Mouse (Mus musculus) embryonic facial prominence, embryonic 15.5 days (tissue): ENCODE data around the gene Clec16a. TPM values are rescaled to one million over a fixed set of nuclear protein-coding genes. Genes with fewer than 3 reads are reported as not detected.
A peak's percentile ranks its signal among the peaks of the same experiment; 100 is the strongest.

Experiments used
- ATAC-seq: fragments of 200-750 bp; cut with Nextera tagmentation; 2 replicates; pipeline ENCODE4 v1.8.0; 2017; ENCODE audit warnings: low read depth, moderate TSS enrichment; ENCODE audit not compliant: insufficient number of reproducible peaks, low FRiP score, low TSS enrichment
- H3K27ac ChIP-seq: fragments of 300-500 bp; sonication (generic); replicated peaks from 2 replicates; pipeline ENCODE4 v1.5.1; 2015; ENCODE audit warnings: mild to moderate bottlenecking, inconsistent platforms
- H3K27me3 ChIP-seq: fragments of 300-500 bp; sonication (generic); 2 replicates; pipeline ENCODE4 v1.6.1; 2015; ENCODE audit warnings: inconsistent platforms
- H3K36me3 ChIP-seq: fragments of 300-500 bp; sonication (generic); 2 replicates; pipeline ENCODE4 v1.6.1; 2015; ENCODE audit warnings: mild to moderate bottlenecking, inconsistent platforms
- H3K4me1 ChIP-seq: fragments of 300-500 bp; sonication (generic); 2 replicates; pipeline ENCODE4 v1.6.1; 2015; ENCODE audit warnings: inconsistent platforms
- H3K4me2 ChIP-seq: fragments of 300-500 bp; sonication (generic); replicated peaks from 2 replicates; pipeline ENCODE4 v1.6.1; 2015; ENCODE audit warnings: mild to moderate bottlenecking, inconsistent platforms
- H3K4me3 ChIP-seq: fragments of 300-500 bp; sonication (generic); replicated peaks from 2 replicates; pipeline ENCODE4 v1.5.1; 2015; ENCODE audit warnings: mild to moderate bottlenecking, inconsistent platforms
- H3K9ac ChIP-seq: fragments of 300-500 bp; sonication (generic); 2 replicates; pipeline ENCODE4 v1.6.1; 2015; ENCODE audit warnings: inconsistent platforms
- H3K9me3 ChIP-seq: fragments of 300-500 bp; sonication (generic); replicated peaks from 2 replicates; pipeline ENCODE4 v1.6.1; 2016; ENCODE audit warnings: inconsistent platforms
- WGBS: fragments of 180-500 bp; shearing (Covaris S2); methylation state at CpG from one replicate; pipeline ENCODE4 v1.1.7; 2015; 5-methylcytosine and 5-hydroxymethylcytosine counted together
- polyA plus RNA-seq: library from polyadenylated mRNA; unstranded; fragments of >200 nt; fragmentation: Nextera tagmentation; extraction: Ambion mirVana; gene quantifications from 2 replicates; pipeline ENCODE4 v1.2.1, GENCODE M21; 2015

Clec16a gene
- polyA plus RNA-seq, 1 experiment from 2014 or later: 39.6 TPM

DNA sequence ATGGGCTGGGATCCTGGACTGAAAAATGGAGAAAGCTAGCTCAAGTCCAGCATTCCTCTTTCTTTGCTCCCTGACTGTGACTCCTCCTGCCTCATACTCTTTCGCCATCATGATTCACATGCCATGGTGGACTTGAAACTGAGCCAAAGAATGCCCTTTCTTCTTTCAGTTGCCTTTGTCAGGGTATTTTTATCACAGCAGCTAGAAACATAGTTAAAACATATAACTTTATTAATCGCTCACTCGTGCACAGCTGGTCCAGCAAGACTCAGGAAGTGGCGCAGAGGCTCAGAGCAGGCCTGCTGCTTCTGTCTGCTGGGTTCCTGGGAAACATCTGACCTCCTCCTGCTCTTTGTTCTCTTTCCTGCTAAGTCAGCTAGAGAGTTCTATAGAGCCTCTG, 158.8 kb downstream of the Clec16a start:
- Histone ChIP-seq H3K4me3 (no peak overlapping the region), H3K4me1 (peaks cover 5% of the 10 kb centered on the region; the same call in 1 of the 2 replicates), H3K27ac (no peak overlapping the region), H3K9me3 (no peaks in the 10 kb centered on the region), H3K36me3 (no peaks in the 10 kb centered on the region), H3K4me2 (no peak overlapping the region), H3K27me3 (no peaks in the 10 kb centered on the region), H3K9ac (no peak overlapping the region)
- no peak for ATAC-seq
- 54% methylated on average over 4 of the region's 4 CpGs for WGBS

DNA sequence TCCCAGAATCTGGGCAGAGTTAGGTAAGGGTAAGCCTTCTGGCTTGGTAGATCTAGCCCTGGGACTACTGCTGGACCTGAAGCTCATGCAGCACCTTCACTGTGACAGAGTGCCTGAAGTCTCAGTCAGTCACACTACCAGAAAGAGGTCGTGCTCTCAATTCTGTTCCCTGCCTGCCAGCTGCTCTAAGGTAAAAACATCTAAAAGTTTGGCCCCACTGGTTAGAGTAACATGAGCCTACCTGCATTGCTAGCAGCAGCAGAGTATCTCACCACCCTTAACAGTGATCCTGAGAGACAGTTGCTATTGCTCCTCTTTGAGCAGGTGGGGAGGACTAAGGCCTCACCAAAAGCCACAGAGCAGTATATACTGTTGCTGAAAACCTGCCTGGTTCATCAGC, 160.3 kb downstream of the Clec16a start:
- H3K27me3 ChIP-seq: no peaks in the 10 kb centered on the region
- H3K4me1 ChIP-seq: peaks cover 5% of the 10 kb centered on the region; the same call in 1 of the 2 replicates
- 70% methylated on average over 1 of the region's 1 CpGs for WGBS
- no peak overlapping the region for H3K27ac ChIP-seq
- no peak for ATAC-seq
- H3K9ac ChIP-seq: no peak overlapping the region
- H3K9me3 ChIP-seq: no peaks in the 10 kb centered on the region
- H3K36me3 ChIP-seq: no peaks in the 10 kb centered on the region
- H3K4me3 ChIP-seq: no peak overlapping the region
- no peak overlapping the region for H3K4me2 ChIP-seq

DNA sequence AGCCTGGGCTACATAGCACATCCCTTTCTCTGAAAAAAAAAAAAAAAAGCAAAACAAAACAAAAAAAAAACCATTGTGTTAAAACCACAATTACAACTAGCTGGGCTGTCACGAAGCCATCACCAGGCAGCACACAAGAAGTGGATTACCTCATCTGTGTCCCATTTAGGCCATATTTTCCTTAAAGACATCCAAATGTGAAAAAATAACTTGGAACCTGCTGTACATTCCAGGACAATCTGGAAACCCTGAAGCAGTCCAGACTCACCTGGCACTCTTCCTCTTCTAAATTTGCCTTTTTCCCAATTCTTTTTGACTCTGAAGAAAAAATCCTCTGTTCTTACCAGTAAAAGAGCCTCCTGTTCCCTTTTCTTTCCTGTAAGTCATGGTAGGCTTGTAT, 166.4 kb downstream of the Clec16a start:
- no peak overlapping the region for H3K4me2 ChIP-seq
- no peak overlapping the region for H3K9ac ChIP-seq
- no peaks in the 10 kb centered on the region for H3K9me3 ChIP-seq
- no peaks in the 10 kb centered on the region for H3K27me3 ChIP-seq
- peaks cover 15% of the 10 kb centered on the region; the same call in 1 of the 2 replicates for H3K4me1 ChIP-seq
- no peak overlapping the region for H3K4me3 ChIP-seq
- 17% methylated on average over 1 of the region's 1 CpGs for WGBS
- H3K27ac ChIP-seq: 0 out of 2 replicates have a peak overlapping the region, but pooled peaks have one; percentile 29
- ATAC-seq: no peak
- H3K36me3 ChIP-seq: no peaks in the 10 kb centered on the region

DNA sequence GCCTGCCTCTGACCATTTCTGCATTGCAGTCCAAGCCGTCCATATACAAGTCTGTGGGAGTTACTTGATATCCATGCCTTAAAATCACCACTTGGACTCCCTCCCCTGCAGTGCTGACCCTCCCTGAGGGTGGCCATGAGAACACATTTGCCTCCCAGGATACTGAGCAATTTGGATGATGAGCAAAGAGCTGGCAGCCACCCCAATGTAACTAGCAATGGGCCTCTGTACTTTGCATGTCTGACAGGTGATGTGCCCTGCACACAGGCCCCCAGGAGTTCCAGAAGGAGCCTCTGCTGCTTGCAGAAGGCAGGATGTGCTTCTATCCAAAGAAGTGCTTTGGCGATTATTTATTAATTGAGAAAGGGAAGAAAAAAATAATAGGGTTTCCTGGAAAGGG, 167.9 kb downstream of the Clec16a start:
- Histone ChIP-seq H3K27ac (no peak overlapping the region), H3K4me2 (no peak overlapping the region), H3K4me1 (peaks cover 15% of the 10 kb centered on the region; the same call in 1 of the 2 replicates), H3K4me3 (no peak overlapping the region), H3K9ac (no peak overlapping the region), H3K27me3 (no peaks in the 10 kb centered on the region), H3K9me3 (no peaks in the 10 kb centered on the region), H3K36me3 (no peaks in the 10 kb centered on the region)
- no peak for ATAC-seq
- WGBS: 59% methylated on average over 2 of the region's 2 CpGs

DNA sequence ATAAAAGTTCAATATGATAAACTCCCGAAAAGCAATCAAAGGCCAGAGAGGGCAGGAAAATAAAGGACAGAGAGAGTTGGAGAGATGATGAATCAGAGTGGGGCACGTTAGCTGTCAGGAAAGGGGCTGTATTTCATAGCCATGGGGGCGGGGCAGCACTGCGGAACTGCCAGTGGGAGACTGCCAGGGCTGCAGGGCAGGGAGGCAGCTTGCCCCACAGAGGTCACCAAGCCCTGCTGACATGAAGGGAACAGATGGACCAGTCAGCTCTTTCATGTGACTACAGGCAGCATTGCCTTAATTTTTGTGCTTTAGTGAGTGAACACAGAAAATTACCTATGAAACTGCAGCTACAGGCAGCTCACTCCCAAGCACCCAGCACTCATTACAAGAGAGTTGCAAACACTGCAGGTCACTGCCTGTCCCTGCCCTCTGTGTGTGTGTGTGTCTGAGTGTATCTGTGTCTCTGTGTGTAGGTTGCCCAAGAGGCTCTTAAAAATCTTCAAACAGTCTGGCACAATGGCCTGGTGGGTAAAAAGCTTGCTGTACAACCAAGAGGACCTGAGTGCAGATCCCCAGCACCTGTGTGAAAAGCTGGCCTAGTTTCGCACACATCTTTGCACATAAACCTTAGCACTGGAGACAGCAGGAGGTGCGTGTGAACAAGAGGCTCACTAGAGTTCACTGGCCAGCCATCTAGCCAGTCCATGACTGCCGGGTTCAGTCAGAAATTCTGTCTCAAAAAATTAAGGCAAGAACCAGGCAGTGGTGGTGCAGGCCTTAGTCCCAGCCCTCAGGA, 168.5 kb downstream of the Clec16a start:
- H3K9ac ChIP-seq: no peak overlapping the region
- peaks cover 15% of the 10 kb centered on the region; the same call in 1 of the 2 replicates for H3K4me1 ChIP-seq
- no peaks in the 10 kb centered on the region for H3K36me3 ChIP-seq
- no peaks in the 10 kb centered on the region for H3K27me3 ChIP-seq
- 64% methylated on average over 7 of the region's 7 CpGs for WGBS
- no peak for ATAC-seq
- H3K4me3 ChIP-seq: no peak overlapping the region
- H3K4me2 ChIP-seq: no peak overlapping the region
- H3K27ac ChIP-seq: no peak overlapping the region
- H3K9me3 ChIP-seq: no peaks in the 10 kb centered on the region

DNA sequence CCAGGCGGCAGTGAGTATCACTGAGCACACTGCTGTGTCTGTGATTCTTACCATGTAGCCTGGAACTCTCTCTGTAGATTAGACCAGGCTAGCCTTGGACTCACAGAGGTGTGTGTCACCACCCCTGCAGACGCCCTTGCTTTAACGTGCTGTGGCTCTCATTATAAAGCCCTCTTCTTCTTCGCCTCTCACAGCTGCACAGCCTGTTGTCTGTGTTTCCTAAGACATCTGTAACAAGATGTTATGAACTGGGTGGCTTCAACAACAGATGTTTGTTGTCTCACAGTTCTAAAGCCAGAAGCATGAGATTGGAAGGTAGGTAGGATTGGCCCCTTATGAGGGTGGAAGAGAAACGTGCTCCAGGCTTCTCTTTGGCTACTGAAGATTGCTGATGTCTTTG, 170.1 kb downstream of the Clec16a start:
- no peaks in the 10 kb centered on the region for H3K9me3 ChIP-seq
- no peak overlapping the region for H3K4me2 ChIP-seq
- H3K36me3 ChIP-seq: no peaks in the 10 kb centered on the region
- no peak overlapping the region for H3K27ac ChIP-seq
- H3K27me3 ChIP-seq: no peaks in the 10 kb centered on the region
- ATAC-seq: no peak
- H3K4me3 ChIP-seq: no peak overlapping the region
- H3K4me1 ChIP-seq: peaks cover 15% of the 10 kb centered on the region; the same call in 1 of the 2 replicates
- H3K9ac ChIP-seq: no peak overlapping the region
- 74% methylated on average over 5 of the region's 5 CpGs for WGBS

DNA sequence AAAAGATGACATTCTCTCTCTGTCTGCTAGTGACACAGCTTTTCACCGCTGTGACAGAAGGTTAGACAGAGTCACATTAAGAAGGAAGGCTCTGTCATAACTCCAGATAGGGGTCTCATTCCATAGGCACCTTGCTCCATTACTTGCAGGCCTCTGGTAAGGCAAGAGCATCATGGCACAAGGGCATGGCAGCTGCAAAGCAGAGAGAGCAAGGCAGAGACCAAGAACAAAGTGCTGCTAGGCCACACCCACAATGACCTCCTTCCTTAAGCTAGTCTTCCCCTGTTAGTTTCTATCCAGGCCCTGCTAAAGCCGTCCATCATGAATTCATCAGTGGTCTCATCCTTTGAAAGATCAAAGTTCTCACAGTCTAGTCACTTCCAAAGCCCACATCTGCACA, 170.5 kb downstream of the Clec16a start:
- peaks cover 15% of the 10 kb centered on the region; the same call in 1 of the 2 replicates for H3K4me1 ChIP-seq
- no peaks in the 10 kb centered on the region for H3K9me3 ChIP-seq
- H3K27ac ChIP-seq: no peak overlapping the region
- no peak overlapping the region for H3K9ac ChIP-seq
- no peaks in the 10 kb centered on the region for H3K27me3 ChIP-seq
- H3K36me3 ChIP-seq: no peaks in the 10 kb centered on the region
- 80% methylated on average over 2 of the region's 2 CpGs for WGBS
- ATAC-seq: no peak
- no peak overlapping the region for H3K4me2 ChIP-seq
- no peak overlapping the region for H3K4me3 ChIP-seq

DNA sequence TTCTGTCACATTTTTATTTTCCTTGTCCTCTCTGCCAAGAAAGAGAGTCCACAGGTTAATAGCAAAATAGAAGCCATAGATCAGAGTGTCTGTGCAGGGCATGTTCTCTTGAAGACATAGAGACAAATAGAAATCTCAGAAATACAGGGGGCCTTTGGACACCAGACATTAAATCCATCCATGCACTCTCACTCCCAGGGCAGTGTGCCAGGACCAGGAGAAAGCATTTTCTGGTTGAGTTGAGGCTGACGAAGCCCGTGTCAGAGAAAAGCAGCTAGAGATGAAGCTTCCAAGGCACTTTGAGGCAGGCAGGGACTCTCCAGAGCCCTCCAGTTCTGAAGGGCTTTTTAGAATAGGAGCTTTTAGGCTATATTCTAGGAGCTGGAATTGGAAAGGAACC, 171.6 kb downstream of the Clec16a start:
- Histone ChIP-seq H3K27me3 (no peaks in the 10 kb centered on the region), H3K4me1 (peaks cover 13% of the 10 kb centered on the region; the same call in 1 of the 2 replicates), H3K4me3 (no peak overlapping the region), H3K4me2 (no peak overlapping the region), H3K9ac (no peak overlapping the region), H3K9me3 (no peaks in the 10 kb centered on the region), H3K27ac (no peak overlapping the region), H3K36me3 (no peaks in the 10 kb centered on the region)
- 60% methylated on average over 2 of the region's 2 CpGs for WGBS
- no peak for ATAC-seq

DNA sequence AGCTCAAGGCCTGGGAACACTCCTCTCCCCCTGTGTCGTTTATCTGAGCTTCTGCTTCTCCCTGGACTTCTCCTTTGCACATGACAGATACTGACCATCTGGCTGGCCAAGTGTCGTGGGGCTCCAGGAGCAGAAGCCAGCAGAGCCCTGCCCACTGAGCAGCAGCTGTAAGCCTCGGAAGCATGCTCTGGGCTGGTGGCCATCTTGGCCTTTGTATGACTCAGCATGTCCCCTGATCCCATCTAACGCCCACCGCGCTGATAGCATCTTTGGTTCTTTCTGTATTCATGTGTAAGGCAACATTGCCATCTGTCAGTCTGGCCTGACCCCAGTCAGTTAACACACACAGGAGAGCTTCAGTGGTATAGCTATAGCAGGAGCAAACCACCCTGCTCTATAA, 174.8 kb downstream of the Clec16a start:
- Histone ChIP-seq H3K36me3 (no peaks in the 10 kb centered on the region), H3K4me1 (0 out of 2 replicates have a peak, but pooled peaks cover 3% of the 10 kb centered on the region), H3K9ac (no peak overlapping the region), H3K4me3 (no peak overlapping the region), H3K9me3 (no peaks in the 10 kb centered on the region), H3K27ac (no peak overlapping the region), H3K4me2 (no peak overlapping the region), H3K27me3 (no peaks in the 10 kb centered on the region)
- 70% methylated on average over 6 of the region's 6 CpGs for WGBS
- no peak for ATAC-seq

DNA sequence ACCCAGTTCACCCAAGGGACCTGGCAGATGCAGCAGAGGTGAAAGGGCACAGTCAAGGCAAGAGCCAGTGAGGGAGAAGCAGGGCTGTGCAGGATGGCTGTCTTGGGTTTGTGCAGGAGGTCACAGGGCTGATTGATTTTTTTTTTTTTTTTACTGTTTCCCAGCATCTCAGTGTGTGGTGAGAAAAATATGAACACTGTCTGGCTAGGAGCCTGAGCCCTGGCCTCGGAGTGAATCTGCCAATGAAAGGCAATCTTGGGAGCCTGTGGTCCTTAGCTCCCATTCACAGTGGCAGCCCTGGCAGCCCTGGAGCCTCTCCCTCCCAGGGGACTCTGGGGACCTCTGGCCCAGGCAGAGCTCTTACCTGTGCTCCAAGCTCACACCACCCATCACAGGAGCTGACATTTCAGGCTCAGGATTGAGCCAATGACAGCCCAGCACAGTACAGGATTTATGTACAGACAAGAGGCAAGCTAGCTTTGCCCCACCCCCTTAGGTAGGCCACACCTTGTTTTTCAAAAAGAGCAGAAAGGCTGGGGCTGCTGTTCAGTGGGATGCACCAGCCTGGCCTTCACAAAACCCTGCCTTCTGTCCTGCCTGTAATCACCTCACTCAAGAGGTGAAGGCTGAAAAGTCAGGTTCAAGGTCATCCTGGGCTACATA, 177.9 kb downstream of the Clec16a start:
- no peaks in the 10 kb centered on the region for H3K9me3 ChIP-seq
- WGBS: 38% methylated on average over 1 of the region's 1 CpGs
- H3K27ac ChIP-seq: no peak overlapping the region
- H3K27me3 ChIP-seq: no peaks in the 10 kb centered on the region
- no peak overlapping the region for H3K4me2 ChIP-seq
- H3K9ac ChIP-seq: no peak overlapping the region
- 0 out of 2 replicates have a peak, but pooled peaks cover 3% of the 10 kb centered on the region for H3K4me1 ChIP-seq
- H3K36me3 ChIP-seq: no peaks in the 10 kb centered on the region
- H3K4me3 ChIP-seq: no peak overlapping the region
- no peak for ATAC-seq

DNA sequence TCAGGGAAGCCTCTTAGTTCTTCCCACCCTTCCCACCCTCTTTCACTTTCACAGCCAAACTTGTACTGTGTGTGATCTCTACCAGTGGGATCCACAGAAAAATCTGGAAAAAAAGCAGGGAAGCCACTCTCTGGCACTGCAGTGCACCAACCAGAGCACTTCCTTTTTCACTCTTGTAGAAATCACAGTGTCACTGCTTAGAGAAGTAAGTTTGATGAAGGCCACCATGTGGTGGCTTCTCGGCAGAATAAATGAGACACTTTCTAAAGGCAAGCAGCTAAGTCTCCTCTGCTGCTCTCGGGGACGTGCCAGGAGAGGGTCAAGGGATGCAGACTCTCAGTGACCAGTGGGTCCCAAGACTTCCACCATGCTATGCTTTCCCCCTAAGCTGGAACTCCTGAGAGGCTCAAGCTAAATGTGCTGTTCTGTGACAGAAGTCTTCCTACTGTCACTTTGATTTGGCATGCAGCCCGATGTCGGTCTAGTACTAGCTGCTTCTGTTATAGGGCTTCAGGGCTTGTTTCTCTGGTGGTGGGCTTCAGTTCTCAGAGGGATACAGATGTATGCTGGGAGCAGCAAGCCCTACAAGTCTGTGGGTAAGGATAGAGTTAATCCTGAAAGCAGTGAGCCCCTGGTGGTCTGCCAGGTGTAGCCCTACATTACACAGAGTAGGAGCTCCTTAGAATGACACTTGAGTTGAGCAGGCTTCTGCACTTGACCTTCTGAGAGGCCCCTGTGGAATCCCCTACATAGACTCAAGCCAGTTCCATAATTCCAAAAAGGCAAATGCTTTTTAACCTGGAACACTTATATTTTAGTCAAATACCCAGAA, 178.9 kb downstream of the Clec16a start:
- Histone ChIP-seq H3K9ac (no peak overlapping the region), H3K4me3 (no peak overlapping the region), H3K36me3 (no peaks in the 10 kb centered on the region), H3K27me3 (no peaks in the 10 kb centered on the region), H3K27ac (no peak overlapping the region), H3K4me1 (0 out of 2 replicates have a peak, but pooled peaks cover 3% of the 10 kb centered on the region), H3K4me2 (no peak overlapping the region), H3K9me3 (no peaks in the 10 kb centered on the region)
- WGBS: 76% methylated on average over 5 of the region's 5 CpGs
- no peak for ATAC-seq
